Mouse (Mus musculus) frontal cortex, postnatal 10 days (tissue): Measurements from ENCODE around the gene Wfdc10.

Experiments
- DNase-seq, 2 experiments: peaks; one replicate each; pipeline ENCODE4 v3.0.0; 2022; ENCODE audit warnings: low spot score in 2 of 2, mixed read lengths in 1 of 2

Wfdc10 gene

DNA sequence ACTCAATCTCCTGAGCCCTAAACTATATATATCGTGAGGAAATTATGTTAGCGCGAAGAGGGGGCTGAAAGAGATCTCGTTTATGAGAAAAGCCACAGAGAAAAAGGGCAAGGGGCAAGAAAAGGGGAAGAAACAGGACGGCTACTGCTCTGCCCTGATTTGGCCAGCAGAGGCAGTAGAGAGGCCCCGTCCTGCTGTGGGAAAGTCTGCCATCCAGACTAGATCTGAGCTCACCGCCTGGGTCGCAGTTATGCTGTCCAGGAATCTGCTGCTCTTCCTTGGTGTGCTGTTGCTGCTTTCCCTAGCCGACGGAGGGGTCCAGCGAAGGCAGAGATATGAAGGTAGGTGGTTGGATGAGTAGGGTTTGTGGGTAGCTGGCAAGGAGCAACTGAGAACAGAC lies at the start of gene Wfdc10:
Gene Wfdc10, plus strand, starts transcription at position 189 of the 400 bp plus-strand sequence.
- peak in 1 of 2 experiments; percentile 15 for DNase-seq

DNA sequence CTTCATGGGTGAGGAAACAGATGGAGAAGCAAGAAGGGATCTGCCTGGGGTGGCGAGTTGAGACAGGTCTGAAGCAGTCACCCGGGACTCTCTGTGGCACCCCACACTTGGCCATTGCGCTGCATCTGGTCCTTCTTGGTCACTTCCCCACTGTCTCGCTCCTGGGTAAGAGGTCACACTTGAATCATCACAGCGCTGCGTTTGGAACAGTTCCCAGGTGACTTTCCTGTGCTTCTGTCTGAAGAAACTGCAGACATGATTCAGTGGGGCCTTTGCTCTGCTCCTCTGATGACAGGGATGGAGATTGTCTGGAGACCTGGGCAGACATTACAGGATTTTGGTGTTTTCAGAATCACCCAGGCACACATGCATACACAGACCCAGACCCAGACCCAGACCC lies 47.1 kb upstream of the Wfdc10 start:
- DNase-seq, result no peak

DNA sequence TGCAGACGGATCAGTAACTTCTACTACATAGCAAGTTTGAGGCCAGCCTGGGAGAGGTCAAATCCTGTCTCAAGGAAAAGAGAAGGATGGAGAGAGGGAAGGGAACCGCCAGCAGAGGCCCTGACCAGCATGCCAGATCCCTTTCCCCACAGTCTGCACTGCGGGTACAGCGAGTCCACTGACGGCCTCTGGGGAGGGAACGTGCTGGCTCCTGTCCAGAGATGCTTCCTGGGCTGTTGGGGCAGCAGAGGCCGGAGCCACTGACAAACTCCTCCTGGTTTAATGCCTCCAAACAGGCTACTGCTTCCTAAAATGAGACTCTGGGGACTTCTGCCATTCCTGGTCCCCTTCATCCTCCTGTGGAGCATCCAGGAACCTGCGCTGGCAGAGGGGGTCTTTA lies 42.4 kb upstream of the Wfdc10 start, which contains the start of the genes Wfdc6b and Wfdc8:
Gene Wfdc6b, plus strand, starts transcription at position 52 of the 400 bp plus-strand sequence.
Gene Wfdc8, minus strand, starts transcription at position 156 of the 400 bp plus-strand sequence.
- DNase-seq, result peak in 1 of 2 experiments; percentile 13

DNA sequence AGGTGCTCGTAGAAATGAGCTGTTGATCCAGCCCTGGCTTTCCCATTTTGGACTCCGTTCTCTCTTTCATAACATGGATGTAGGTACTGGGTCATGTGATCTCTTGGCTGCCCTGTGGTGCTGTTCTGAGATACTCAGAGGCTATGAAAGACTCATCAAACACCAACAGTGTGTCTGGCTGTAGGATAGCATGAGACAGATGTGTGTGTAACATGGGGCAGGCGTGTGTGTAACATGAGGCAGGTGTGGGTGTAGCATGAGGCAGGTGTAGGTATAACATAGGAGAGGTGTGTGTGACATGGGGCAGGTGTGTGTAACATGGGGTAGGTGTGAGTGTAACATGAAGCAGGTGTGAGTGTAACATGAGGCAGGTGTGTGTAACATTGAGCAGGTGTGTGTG lies 40.5 kb upstream of the Wfdc10 start:
- no peak for DNase-seq

DNA sequence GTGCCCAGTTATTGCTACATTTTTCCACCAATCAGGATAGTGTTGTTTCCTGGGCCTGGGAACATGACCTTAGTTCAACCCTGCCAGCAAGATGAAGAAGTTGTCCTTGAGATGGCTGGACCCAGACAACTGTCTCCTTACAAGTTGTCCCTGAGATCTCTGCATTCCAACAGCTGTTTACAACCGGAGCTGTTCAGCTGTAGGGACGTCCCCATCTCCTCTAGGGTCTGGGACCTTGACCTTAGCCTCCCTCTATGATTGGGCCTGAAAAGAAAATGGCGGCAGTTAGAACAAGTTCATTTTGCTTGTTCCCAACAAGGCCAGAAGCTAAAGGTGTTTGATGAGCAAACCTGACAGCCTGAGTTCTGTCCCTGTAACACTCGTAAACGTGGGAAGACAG lies 36.8 kb upstream of the Wfdc10 start:
- DNase-seq, result no peak

DNA sequence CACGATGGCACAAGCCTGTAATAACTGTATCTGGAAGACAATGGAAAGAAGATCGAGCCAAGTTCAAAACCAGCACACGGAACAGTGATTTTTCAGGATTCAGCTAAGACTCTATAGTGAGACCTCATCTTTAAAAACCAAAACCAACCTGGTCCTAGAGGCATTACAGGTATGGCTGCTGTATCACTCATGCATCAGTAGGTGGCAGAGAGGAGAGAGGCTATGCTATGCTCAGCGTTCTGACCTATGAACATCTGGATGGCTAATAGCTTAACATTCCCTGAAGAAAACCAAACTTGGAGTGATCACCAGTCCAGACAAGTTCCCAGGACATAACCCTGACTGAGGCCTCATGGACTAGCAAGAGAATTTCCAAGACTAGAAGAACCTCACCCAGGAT lies 34.1 kb upstream of the Wfdc10 start:
- DNase-seq, result no peak

DNA sequence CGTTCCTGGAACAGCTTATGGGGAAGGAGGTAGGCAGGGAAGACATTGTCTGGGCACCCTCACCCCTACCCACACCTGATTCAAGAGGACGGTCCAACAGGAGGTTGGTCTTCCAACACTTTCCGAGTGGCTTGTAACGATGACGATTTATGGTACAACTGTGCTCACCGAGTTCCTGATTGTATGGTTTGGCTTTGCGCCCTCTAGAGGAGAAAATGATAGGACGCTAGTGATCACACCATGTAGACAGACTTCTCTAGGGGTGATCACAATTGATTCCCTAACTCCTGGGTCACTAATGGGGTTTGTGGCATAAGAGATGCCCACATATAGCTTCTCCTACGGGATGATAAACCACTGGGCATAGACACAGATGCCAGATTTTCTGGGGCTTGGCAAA lies 20.6 kb upstream of the Wfdc10 start:
- no peak for DNase-seq

DNA sequence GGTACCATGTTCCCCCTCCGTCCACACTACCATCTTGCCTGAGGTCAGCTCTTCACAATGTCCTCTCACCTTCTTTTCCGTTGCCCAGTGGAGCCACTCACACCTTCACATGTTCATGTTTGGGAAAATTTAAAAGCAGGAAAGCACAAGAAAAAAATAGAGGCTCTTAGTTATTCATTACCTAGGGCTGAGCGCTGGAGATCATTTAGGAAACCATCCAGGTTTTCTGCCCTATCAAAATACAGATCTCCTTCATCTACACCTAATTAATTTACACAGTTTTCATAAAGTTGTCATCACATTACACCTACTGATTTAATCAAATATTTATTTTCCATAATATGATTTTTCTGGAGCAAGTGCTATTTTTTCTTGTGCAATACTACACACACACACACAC lies 17.1 kb upstream of the Wfdc10 start, which contains the start of gene Wfdc16:
Gene Wfdc16, minus strand, starts transcription at position 101 of the 400 bp plus-strand sequence.
- DNase-seq, result no peak

DNA sequence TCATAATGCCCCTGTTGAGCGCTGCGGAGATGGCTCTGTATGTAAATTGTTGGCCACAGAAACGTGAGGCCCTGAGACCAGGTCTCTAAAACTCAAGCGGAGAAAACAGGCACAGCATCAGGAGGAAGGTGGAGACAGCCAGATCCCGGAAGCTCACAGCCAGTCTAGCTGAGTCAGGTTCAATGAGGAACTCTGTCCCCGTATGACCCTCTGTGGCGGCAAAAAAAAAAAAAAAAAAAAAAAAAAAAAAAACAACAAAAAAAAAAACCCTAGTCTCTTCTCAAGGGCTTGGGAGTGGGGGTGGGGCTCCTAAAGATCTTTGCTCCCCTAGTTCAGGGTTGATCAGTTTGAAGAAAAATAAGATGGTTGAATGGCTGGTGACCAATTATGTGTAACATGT lies 14.7 kb upstream of the Wfdc10 start:
- DNase-seq, result no peak

DNA sequence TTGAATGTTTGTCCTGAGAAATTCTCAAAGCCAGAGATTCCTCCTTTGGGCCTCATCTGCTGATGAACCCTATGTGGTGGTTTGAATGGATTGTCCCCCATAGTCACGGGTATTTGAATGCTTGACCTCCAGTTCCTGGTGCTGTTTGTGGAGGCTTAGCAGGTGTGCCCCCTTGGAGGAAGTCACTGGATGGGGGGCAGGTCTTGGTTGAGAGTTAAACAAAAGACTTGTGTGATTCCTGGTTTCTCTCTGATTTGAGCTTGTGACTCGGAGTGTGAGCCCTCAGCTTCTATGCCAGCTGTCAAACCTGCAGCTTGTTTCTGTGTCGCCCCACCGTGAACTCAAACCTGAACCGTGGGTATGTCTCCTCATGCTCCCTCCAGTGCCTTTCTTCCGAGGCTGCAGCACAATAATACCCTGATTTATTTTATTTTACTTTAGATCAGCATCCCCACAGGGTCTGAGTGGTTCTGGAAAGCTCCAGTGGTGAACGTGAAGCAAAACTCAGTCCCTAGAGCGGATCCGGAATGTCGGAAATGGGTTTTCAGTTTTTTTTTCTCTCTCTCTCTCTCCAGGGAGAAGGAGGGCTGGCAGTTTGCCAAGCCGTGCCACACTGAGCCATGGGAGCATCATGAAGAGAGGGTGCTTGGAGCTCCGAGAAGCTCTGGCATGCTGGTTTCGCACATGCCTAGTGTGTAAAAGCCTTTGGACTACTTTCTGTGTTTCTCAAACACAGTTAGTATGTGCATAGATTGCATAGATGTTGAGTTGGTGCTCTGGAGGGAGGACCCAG lies 13.8 kb upstream of the Wfdc10 start:
- DNase-seq, result peak in 1 of 2 experiments; percentile 18

DNA sequence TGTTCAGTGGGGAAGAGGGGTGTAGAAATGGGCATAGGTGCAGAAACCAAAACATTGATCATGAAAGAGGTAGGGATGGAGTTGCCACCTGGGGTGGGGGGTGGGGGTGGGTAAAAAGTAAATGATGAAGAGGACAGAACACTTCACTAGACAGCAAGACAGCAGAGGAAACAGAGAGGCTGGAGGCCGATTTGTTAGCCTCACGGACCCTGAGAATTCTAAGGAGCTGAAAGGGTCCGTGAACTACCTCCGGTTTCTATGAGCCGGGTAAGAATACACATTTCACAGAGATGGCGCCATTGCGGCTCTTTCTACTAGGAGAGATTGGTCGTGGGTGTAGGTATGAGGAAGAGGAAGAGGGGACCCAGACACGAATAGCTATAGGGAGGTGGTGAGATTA lies 637 bp downstream of the Wfdc10 start, which contains the start of gene Wfdc9:
Gene Wfdc9, minus strand, starts transcription at position 101 of the 400 bp plus-strand sequence.
- no peak for DNase-seq

DNA sequence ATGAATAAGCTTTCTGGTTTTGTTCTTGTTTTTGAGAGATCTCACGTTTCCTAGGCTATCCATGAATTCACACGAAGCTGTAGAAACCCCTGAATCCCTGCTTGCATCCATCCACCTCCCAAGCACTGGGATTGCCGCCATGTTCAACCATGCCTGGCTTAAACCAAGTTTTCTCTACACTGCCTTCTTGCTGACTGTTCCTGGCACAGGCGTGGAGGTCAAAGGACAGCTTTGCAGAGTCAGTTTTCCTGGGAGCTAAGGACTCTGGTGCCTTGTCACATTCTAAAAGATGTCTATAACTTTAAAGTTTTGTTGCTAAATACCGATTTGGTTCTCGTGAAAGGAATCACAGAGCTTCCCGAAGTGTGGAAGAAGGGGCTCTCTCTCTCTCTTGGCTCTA lies 9.0 kb downstream of the Wfdc10 start:
- no peak for DNase-seq

DNA sequence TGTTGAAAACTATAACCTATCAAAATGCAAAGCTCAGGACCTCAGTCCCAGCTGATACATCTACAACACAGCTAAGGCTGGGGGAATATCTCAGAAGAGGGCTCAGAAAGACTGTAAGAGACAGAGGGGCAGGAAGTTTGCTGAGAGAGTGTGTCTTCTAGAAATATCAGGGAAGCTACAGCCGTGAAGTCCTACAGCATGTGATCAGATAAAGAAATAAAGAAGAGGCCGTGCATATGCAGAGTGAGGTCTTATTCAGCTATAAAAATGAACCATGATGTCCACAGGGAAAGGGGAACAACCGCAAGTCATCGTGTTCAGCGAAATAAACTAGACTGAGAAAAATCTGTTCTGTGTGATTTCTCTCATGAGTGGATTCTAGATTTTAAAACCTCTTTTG lies 14.4 kb downstream of the Wfdc10 start:
- no peak for DNase-seq

DNA sequence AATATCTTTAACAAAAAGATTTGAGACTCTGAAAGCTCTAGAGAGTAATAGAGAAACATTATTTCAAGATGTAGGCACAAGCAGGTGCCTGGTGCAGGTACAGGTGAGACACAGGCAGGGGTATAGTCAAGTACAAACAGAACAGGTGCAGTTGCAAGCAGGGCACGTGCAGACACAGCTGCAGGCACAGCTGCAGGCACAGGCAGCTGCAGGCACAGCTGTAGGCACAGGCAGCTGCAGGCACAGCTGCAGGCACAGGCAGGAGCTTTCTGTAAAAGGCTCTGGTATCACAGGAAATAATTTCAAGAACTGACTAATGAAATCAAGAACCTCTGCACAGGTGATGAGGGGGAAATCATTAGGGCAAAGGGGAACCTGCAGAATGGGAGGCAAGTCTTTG lies 15.1 kb downstream of the Wfdc10 start:
- DNase-seq, result no peak

DNA sequence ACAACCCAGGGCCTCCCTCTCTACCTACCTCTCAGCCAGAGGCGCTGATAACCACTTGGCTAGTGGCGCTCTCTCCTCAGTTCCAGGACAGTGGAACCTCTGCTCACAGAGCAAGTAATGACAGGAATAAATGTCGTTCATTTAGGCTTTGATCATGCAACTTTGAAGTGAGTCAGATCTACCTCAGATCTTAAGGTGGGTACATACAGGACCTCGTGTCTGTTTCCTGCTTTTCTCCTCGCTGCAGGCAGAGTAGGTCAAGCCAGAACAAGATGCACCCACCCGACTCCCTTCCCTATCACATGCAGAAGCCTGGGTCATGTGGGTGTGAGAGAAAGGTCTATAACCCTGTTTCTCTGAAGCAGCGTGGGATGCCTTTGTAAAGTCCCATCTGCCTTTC lies 18.1 kb downstream of the Wfdc10 start, which contains the start of gene Wfdc11:
Gene Wfdc11, minus strand, starts transcription at position 101 of the 400 bp plus-strand sequence.
- no peak for DNase-seq

DNA sequence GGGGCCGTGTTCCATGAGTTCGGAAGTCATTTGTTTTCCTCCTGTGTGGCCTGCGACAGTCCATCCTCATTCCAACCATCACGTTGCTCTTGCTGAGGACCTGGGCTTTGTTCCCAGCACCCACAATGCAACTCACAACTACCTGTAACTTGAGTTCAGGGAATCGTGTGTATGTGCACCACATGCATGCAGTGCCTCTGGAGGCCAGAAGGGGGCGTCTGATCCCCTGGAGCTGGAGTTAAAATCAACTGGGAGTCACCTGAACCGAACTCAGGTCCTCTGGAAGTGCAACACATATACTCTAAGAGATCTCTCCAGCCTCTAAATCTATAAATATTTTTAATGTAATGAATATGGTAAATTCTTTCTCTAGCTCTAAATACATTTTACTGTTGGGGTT lies 20.3 kb downstream of the Wfdc10 start:
- no peak for DNase-seq

DNA sequence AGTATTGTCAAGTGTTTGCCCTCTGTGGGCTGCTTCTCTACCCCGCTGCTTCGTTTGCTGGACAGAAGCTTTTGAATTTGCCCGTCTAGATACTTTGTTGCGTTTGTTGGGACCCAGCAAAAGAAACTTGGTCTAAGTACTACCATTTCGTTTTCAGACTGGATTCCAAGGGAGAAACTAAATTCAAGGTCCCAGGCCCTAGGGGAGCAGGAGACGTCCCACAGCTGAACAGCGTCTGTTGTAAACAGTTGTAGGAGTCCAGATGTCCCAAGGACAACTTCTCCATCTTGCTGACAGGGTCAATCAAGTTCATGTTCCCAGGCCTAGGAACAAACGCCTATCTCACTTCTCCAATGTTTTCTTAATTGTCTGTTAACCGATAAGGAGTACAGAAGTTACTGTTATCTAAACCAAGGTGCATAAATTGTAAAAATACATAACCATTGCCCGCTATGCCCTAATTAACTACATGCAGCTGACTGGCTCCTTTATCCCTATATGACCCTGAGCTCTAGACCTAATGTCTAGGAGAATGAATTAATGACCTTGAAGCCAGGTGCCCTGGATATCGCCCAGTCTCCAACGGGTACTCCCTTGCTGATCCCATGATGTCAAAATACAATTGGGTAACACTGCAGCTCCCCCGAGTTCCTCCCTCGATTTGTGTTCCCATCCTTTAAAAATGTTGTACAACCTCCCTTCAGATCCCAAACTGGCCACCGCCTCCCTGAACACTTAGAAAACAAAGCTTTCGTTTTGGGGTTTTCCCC lies 21.3 kb downstream of the Wfdc10 start:
- no peak for DNase-seq

DNA sequence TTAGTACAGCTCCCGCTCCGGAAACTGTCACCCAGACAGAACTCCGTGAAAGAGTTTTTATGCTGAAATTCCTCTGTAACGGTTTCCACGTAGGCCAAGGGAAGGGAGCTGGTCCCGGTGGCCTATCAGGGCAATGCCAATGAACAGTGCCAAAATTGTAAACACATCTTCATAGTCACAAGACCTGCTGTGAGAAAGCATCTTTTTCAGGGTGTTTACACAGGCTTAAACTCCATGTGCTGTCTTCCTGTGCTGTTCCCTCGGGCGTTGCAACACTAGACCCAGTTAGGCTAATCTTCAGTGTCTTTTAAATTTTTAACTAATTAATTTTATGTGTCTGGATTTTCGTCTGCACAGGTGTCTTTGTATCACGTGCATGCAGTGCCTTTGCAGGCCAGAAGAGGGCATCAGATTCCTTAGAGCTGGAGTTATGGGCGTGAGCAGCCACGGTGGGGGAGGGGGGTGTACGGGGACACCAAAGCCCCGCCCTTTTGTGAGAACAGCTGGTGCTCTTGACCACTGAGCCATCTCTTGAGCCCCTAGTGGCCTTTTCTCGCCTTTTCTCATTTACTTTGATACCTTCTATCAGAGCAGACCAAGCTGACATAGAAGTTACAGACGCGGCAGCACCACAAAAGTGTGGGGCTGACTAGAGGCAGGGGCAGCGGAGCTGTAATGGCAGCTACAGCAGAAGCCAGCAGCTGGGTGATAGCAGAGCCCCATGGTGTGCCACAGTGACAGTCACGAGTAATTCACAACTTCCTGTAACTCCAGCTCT lies 23.2 kb downstream of the Wfdc10 start:
- DNase-seq, result peak; percentile 29 to 54

DNA sequence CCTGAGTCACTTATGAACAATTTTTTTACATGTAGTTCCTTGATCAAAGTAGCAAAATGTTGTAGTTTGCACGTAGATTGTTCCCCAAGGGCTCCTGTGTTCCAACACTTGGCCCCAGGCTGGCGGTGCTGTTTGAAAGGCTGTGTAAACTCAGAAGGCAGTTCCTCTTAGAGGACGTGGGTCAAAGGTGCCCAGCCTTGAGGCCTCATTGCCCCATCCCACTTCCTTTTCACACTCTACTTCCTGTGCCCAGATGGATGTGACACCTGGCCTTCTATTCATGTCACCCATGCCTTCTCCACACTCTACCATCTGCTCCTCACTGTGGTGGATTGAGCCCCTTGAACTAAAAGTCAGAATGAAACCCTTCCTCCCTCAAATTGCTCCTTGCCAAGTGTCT lies 24.1 kb downstream of the Wfdc10 start:
- DNase-seq, result no peak

DNA sequence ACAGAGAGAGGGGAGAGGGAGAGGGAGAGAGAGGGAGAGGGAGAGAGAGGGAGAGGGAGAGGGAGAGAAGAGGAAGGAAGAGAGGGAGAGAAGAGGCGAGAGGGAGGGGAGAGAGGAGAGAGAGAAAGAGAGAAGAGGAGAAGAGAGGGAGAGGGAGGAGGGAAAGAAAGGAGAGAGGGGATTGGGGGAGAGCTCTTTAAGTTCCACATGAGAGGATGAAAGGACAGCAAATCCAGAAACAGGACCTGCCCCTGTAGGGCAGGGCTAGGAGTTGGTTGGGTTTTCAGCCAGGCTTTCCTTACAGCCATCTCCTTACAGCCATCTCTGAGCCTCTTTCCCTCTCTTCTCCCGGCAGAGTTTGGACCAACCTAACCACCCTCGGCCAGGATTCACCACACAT lies 29.0 kb downstream of the Wfdc10 start, which contains the start of gene Wfdc13:
Gene Wfdc13, plus strand, starts transcription at position 301 of the 400 bp plus-strand sequence.
- no peak for DNase-seq

DNA sequence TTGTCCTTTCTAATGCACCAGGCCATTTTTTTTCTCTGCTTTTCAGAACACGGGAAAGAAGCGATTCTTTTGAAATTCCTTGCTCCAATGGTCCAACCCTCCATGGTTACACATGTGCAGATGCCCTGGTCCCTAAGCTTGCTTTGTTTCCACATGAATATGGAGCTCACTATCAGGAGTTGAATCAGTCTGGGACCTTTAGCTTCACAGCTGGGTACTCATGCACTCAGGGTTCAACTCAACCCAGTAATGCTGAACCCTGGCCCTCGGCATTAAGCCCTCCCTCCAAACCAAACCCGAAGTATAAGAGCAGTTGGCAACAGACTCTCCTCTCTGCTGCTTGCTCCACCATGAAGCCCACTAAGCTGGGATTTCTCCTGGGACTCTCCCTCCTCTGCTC lies 42.4 kb downstream of the Wfdc10 start, which contains the start of gene Spint4:
Gene Spint4, plus strand, starts transcription at position 301 of the 400 bp plus-strand sequence.
- no peak for DNase-seq

DNA sequence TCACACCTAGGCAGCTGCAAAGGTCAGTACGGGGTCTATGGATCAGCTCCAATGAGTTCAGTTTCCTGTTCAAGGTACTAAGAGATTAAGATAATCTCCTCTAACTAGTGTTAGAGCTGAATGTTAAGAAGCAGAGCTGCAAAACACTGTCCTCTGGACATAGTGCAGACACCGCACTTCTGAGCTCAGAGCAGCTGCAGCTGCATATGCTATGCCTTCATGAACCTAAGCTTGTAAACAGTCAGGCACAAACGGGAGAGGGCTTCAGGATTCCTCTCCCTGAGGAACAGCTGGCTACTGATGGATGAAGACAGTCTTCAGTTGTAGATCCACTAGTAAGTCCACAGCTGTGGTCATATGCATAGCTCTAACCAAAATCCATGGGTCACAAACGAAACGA lies 45.1 kb downstream of the Wfdc10 start:
- DNase-seq, result no peak
